Mouse (Mus musculus) MEL (cell line): ENCODE results near the gene Prr14.

Source experiments
- CHD2 ChIP-seq: IDR thresholded peaks from 2 replicates; pipeline ENCODE4 v1.6.1; 2011; ENCODE audit warnings: low read length, improper control_type of control experiment
- KAT2A ChIP-seq: conservative IDR thresholded peaks from 2 replicates; pipeline ENCODE4 v1.6.1; 2012; ENCODE audit warnings: low read depth, low read length, improper control_type of control experiment, inconsistent platforms
- MEF2A ChIP-seq: IDR thresholded peaks from 2 replicates; pipeline ENCODE4 v1.6.1; 2014; ENCODE audit warnings: low read depth, mild to moderate bottlenecking, inconsistent platforms, low read length, improper control_type of control experiment; ENCODE audit not compliant: poor library complexity, insufficient replicate concordance, severe bottlenecking; ENCODE audit errors: extremely low read depth
- POLR2A ChIP-seq, 2 experiments: IDR thresholded peaks; 2 replicates each; pipeline ENCODE4 v1.6.1; 2011 to 2012; ENCODE audit warnings: low read length in 2 of 2, mild to moderate bottlenecking in 2 of 2, control low read depth in 1 of 2, improper control_type of control experiment in 1 of 2, low read depth in 1 of 2, moderate library complexity in 1 of 2; ENCODE audit not compliant: control insufficient read depth in 1 of 2, insufficient read depth in 1 of 2, poor library complexity in 1 of 2

DNA sequence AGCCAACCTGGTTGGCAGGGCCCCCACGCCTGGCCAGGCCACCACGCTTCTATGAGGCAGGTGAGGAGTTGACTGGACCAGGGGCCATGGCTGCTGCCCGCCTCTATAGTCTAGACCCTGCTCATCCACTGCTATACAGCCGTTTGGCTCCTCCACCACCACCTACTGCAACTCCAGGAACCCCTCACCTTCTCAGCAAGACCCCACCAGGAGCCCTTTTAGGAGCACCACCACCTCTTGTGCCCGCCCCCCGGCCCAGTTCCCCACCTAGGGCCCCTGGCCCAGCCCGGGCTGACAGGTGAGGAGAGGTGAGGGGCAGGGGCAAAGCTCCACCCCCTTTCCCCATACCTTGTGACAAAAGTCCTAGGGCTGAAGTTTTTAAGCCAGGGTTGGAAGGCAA is 30.6 kb downstream of the Prr14 start:
- TF ChIP-seq MEF2A (no peak), CHD2 (no peak), KAT2A (no peak), POLR2A (IDR thresholded peaks at IDR 0.05; ENCODE audit: control insufficient read depth in 1 of 2, insufficient read depth in 1 of 2, low read depth in 1 of 2, low read length in 2 of 2, poor library complexity in 1 of 2) (no peak)
